Mouse (Mus musculus): ENCODE results near the gene Appbp2.
A peak's percentile ranks its signal among the peaks of the same experiment; 100 is the strongest.

Appbp2 gene

GRCm38 (mm10) chr11:85223248-85223647 lies 11.7 kb downstream of the Appbp2 start:
- no peak for DNase-seq (ENCODE audit: low spot score)

GRCm38 (mm10) chr11:85222561-85222960 lies 12.4 kb downstream of the Appbp2 start:
- DNase-seq (ENCODE audit: low spot score): no peak

GRCm38 (mm10) chr11:85219014-85219413 lies 15.9 kb downstream of the Appbp2 start:
- no peak for DNase-seq (ENCODE audit: low spot score)

GRCm38 (mm10) chr11:85214679-85215078 lies 20.3 kb downstream of the Appbp2 start:
- DNase-seq (ENCODE audit: low spot score): no peak

GRCm38 (mm10) chr11:85213215-85213614 lies 21.7 kb downstream of the Appbp2 start:
- no peak for DNase-seq (ENCODE audit: low spot score)

- DNase-seq (ENCODE audit: low spot score): no peak
Measured at GRCm38 (mm10) chr11:85211151-85211550, 23.8 kb downstream of the Appbp2 start.

GRCm38 (mm10) chr11:85206231-85206630 lies 28.7 kb downstream of the Appbp2 start:
- no peak for DNase-seq (ENCODE audit: low spot score)

- DNase-seq (ENCODE audit: low spot score): no peak
Measured at GRCm38 (mm10) chr11:85198906-85199305, 36.0 kb downstream of the Appbp2 start.

GRCm38 (mm10) chr11:85196046-85196445 lies 38.9 kb downstream of the Appbp2 start:
- DNase-seq (ENCODE audit: low spot score): no peak

GRCm38 (mm10) chr11:85194206-85194605 lies 40.7 kb downstream of the Appbp2 start:
- DNase-seq (ENCODE audit: low spot score): no peak

GRCm38 (mm10) chr11:85190741-85191140 lies 44.2 kb downstream of the Appbp2 start:
- DNase-seq (ENCODE audit: low spot score): no peak

GRCm38 (mm10) chr11:85189110-85189509 lies 45.8 kb downstream of the Appbp2 start:
- DNase-seq (ENCODE audit: low spot score): no peak

GRCm38 (mm10) chr11:85184839-85185238 lies 50.1 kb downstream of the Appbp2 start:
- DNase-seq (ENCODE audit: low spot score): no peak

GRCm38 (mm10) chr11:85184082-85184481 lies 50.8 kb downstream of the Appbp2 start:
- DNase-seq (ENCODE audit: low spot score): peak; percentile 63

GRCm38 (mm10) chr11:85183284-85183779 lies 51.6 kb downstream of the Appbp2 start:
- no peak for DNase-seq (ENCODE audit: low spot score)

GRCm38 (mm10) chr11:85182617-85183283 lies 52.2 kb downstream of the Appbp2 start:
- peak; percentile 56 for DNase-seq (ENCODE audit: low spot score)

GRCm38 (mm10) chr11:85178413-85178812 lies 56.5 kb downstream of the Appbp2 start:
- no peak for DNase-seq (ENCODE audit: low spot score)

- no peak for DNase-seq (ENCODE audit: low spot score)
Measured at GRCm38 (mm10) chr11:85177761-85178160, 57.2 kb downstream of the Appbp2 start.

- no peak for DNase-seq (ENCODE audit: low spot score)
Measured at GRCm38 (mm10) chr11:85175941-85176340, 59.0 kb downstream of the Appbp2 start.

- no peak for DNase-seq (ENCODE audit: low spot score)
Measured at GRCm38 (mm10) chr11:85170833-85171232, 64.1 kb downstream of the Appbp2 start.

- DNase-seq (ENCODE audit: low spot score): peak; percentile 92
Measured at GRCm38 (mm10) chr11:85170058-85170740, 64.7 kb downstream of the Appbp2 start, which contains the start of gene 1700125H20Rik. TSS of gene 1700125H20Rik (plus strand) at chr11:85170404.

GRCm38 (mm10) chr11:85167503-85167902 lies 67.4 kb downstream of the Appbp2 start:
- no peak for DNase-seq (ENCODE audit: low spot score)

GRCm38 (mm10) chr11:85164371-85164770 lies 70.6 kb downstream of the Appbp2 start:
- DNase-seq (ENCODE audit: low spot score): no peak

Data from lung, postnatal 25 days (tissue).